9 mouse cellular contexts compared by ENCODE assay signal in genomic region chr2:153995770-153996169, GRCm38 (mm10). TPM values are rescaled to one million over a fixed set of nuclear protein-coding genes. Genes with fewer than 3 reads are reported as not detected.
DNase-seq lines count a peak whose midpoint lies in the region; ATAC-seq and TF ChIP-seq lines count a peak whose summit lies in the region.
"Had no signal": no experiment of that assay in that cellular context is flagged by ENCODE, and none has a peak within 500 bp of the region (broad histone marks: within the 10 kb centered on the region; RNA-seq: fewer than 3 reads in every experiment).

No protein-coding gene starts in this region.

- no peak overlapping the region for H3K9ac ChIP-seq in CH12.LX (ENCODE audit: insufficient read depth, low read depth)
- H3K9ac ChIP-seq in heart, postnatal 0 days (replicated peaks; ENCODE audit: low read depth, low read length): no peak overlapping the region
- H3K9ac ChIP-seq in lung, embryonic 16.5 days (ENCODE audit: low read length): no peak overlapping the region
- H3K9ac ChIP-seq: liver, embryonic 15.5 days had no signal

- H3K4me3 ChIP-seq in CH12.LX (replicated peaks in 1 of 3; ENCODE audit: low read depth in 2 of 3, low read length in 2 of 3, poor library complexity in 1 of 3): no peak overlapping the region
- no peak overlapping the region for H3K4me3 ChIP-seq in heart, postnatal 0 days (ENCODE audit: low read depth, low read length)
- no peak overlapping the region for H3K4me3 ChIP-seq in lung, embryonic 16.5 days (ENCODE audit: low read length)
- H3K4me3 ChIP-seq: liver, embryonic 15.5 days had no signal

- TF ChIP-seq POLR2A in CH12.LX (IDR thresholded peaks at IDR 0.05; ENCODE audit: low read depth, low read length): no peak

- in situ Hi-C loops in CH12.LX (cut with MboI; ENCODE audit: low pct_ligation_motif_present, low pct_unique_long_range_greater_than_20kb, low sequenced_read_pairs): no loop called here

- dilution Hi-C loops in CH12.LX (cut with MboI; ENCODE audit: extremely low pct_ligation_motif_present, extremely low pct_unique_long_range_greater_than_20kb, low sequenced_read_pairs): no loop called here

- H3K9me3 ChIP-seq in CH12.LX (replicated peaks; ENCODE audit: low read length): no peaks in the 10 kb centered on the region
- H3K9me3 ChIP-seq in heart, postnatal 0 days (replicated peaks; ENCODE audit: control insufficient read depth, low read length): no peaks in the 10 kb centered on the region
- H3K9me3 ChIP-seq in lung, embryonic 16.5 days (ENCODE audit: control insufficient read depth, low read length): no peaks in the 10 kb centered on the region
- H3K9me3 ChIP-seq: liver, embryonic 15.5 days had no signal

- no peak overlapping the region for H3K4me2 ChIP-seq in CH12.LX (ENCODE audit: insufficient read depth, low read depth, poor library complexity, severe bottlenecking)
- H3K4me2 ChIP-seq in heart, postnatal 0 days (ENCODE audit: low read depth, low read length): no peak overlapping the region
- no peak overlapping the region for H3K4me2 ChIP-seq in lung, embryonic 16.5 days (ENCODE audit: low read depth, low read length)
- H3K4me2 ChIP-seq: liver, embryonic 15.5 days had no signal

- ATAC-seq in heart, postnatal 0 days (ENCODE audit: insufficient read depth, low read depth): no peak
- ATAC-seq in lung, embryonic 16.5 days (ENCODE audit: low read depth): 0 out of 2 replicates have a peak, but pooled peaks have one; percentile 49

- WGBS in heart, postnatal 0 days: 16% methylated on average over 7 of the region's 7 CpGs
- 4% methylated on average over 7 of the region's 7 CpGs for WGBS in lung, embryonic 16.5 days

- H3K27me3 ChIP-seq in CH12.LX (replicated peaks): peaks cover 93% of the 10 kb centered on the region
- no peaks in the 10 kb centered on the region for H3K27me3 ChIP-seq in heart, postnatal 0 days (ENCODE audit: control insufficient read depth, insufficient read depth, low read length)
- H3K27me3 ChIP-seq in lung, embryonic 16.5 days (ENCODE audit: control insufficient read depth, insufficient read depth, low read depth, low read length): no peaks in the 10 kb centered on the region
- H3K27me3 ChIP-seq: liver, embryonic 15.5 days had no signal

- TF ChIP-seq RAD21 in CH12.LX (IDR thresholded peaks at IDR 0.05; ENCODE audit: low read depth, low read length): peak; percentile 53

- DNase-seq in CH12.LX (ENCODE audit: extremely low read depth): peak; percentile 43
- peak; percentile 87 for DNase-seq in adrenal gland, postnatal 14 days
- DNase-seq in embryo, embryonic 9.5 days (ENCODE audit: extremely low spot score): peak; percentile 74
- DNase-seq in heart, postnatal 0 days (ENCODE audit: low spot score): peak; percentile 46
- peak; percentile 42 to 78 for DNase-seq in layer of hippocampus, adult 8-10 months (ENCODE audit: low spot score in 2 of 2)
- DNase-seq in right cerebral cortex, adult 18-20 months: peak; percentile 42
- peak; percentile 19 for DNase-seq in urinary bladder, postnatal 10 days (ENCODE audit: low spot score)

- no peak overlapping the region for H3K27ac ChIP-seq in CH12.LX (ENCODE audit: insufficient read depth, low read depth)
- H3K27ac ChIP-seq in heart, postnatal 0 days (ENCODE audit: low read depth): no peak overlapping the region
- no peak overlapping the region for H3K27ac ChIP-seq in lung, embryonic 16.5 days (ENCODE audit: low read length)
- H3K27ac ChIP-seq: liver, embryonic 15.5 days had no signal

- no peaks in the 10 kb centered on the region for H3K79me2 ChIP-seq in CH12.LX (replicated peaks; ENCODE audit: control insufficient read depth, extremely low read depth, insufficient read depth, poor library complexity, severe bottlenecking)

- no peaks in the 10 kb centered on the region for H3K4me1 ChIP-seq in CH12.LX (ENCODE audit: control insufficient read depth in 1 of 2, insufficient read depth in 2 of 2)
- no peaks in the 10 kb centered on the region for H3K4me1 ChIP-seq in heart, postnatal 0 days (ENCODE audit: control insufficient read depth, insufficient read depth)
- H3K4me1 ChIP-seq in lung, embryonic 16.5 days (replicated peaks; ENCODE audit: control insufficient read depth, insufficient read depth, low read length): no peaks in the 10 kb centered on the region
- H3K4me1 ChIP-seq: liver, embryonic 15.5 days had no signal

- TF ChIP-seq EP300 in CH12.LX (IDR thresholded peaks at IDR 0.05; ENCODE audit: low read length): no peak
- TF ChIP-seq EP300 in heart, postnatal 0 days (IDR thresholded peaks at IDR 0.05; ENCODE audit: low read depth): no peak

- H3K36me3 ChIP-seq in CH12.LX (replicated peaks in 1 of 2; ENCODE audit: control insufficient read depth in 1 of 2, insufficient read depth in 1 of 2, low read length in 1 of 2): no peaks in the 10 kb centered on the region
- no peaks in the 10 kb centered on the region for H3K36me3 ChIP-seq in heart, postnatal 0 days (replicated peaks; ENCODE audit: control insufficient read depth, insufficient read depth, low read length)
- H3K36me3 ChIP-seq in lung, embryonic 16.5 days (ENCODE audit: control insufficient read depth, insufficient read depth, low read length): no peaks in the 10 kb centered on the region
- H3K36me3 ChIP-seq: liver, embryonic 15.5 days had no signal

- TF ChIP-seq CTCF in CH12.LX (conservative IDR thresholded peaks at IDR 0.05 in 1 of 2, IDR thresholded peaks at IDR 0.05 in 1 of 2; ENCODE audit: low read depth in 2 of 2, low read length in 2 of 2): peak; percentile 80 to 90
- TF ChIP-seq CTCF in heart, postnatal 0 days (IDR thresholded peaks at IDR 0.05; ENCODE audit: low read depth): peak; percentile 92

TF ChIP-seq in CH12.LX, 34 proteins besides CTCF, POLR2A, EP300 and RAD21:
- no peak for TF ChIP-seq ZNF384 (IDR thresholded peaks at IDR 0.05; ENCODE audit: low read depth, low read length)
- TF ChIP-seq MAZ (IDR thresholded peaks at IDR 0.05; ENCODE audit: low read depth, low read length): no peak
- no peak for TF ChIP-seq ZKSCAN1 (IDR thresholded peaks at IDR 0.05; ENCODE audit: borderline replicate concordance, low read depth, low read length)
- peak; percentile 70 for TF ChIP-seq SMC3 (IDR thresholded peaks at IDR 0.05; ENCODE audit: low read depth, low read length)

RNA-seq across cellular contexts. Expression of gene Bpifa2, which starts 12.3 kb away (rescaled TPM):
- total RNA-seq in CH12.LX (2012; rRNA removed) (not detected in 2 replicates), CH12.LX (2014; rRNA removed) (not detected in 2 replicates)
- polyA plus RNA-seq in CH12.LX (2012; ENCODE audit: insufficient read length, low read depth): not detected in 2 replicates
- 0.41 and 0.70 TPM in 2 replicates for total RNA-seq in adrenal gland, postnatal 14 days (2021)
- not detected in 2 replicates for total RNA-seq in heart, postnatal 0 days (2014; rRNA removed; ENCODE audit: low replicate concordance)
- polyA plus RNA-seq in heart, postnatal 0 days (2015; fragmentation: Nextera tagmentation; extraction: Ambion mirVana): not detected in 2 replicates
- total RNA-seq in layer of hippocampus, adult 8-10 months (2022): not detected
- not detected in 2 replicates for polyA plus RNA-seq in lung, embryonic 16.5 days (2015; fragmentation: Nextera tagmentation; extraction: Ambion mirVana)
- polyA plus RNA-seq: liver, embryonic 15.5 days had no signal

RNA-seq across cellular contexts. Expression of gene Bpifa6, which starts 21.0 kb away (rescaled TPM):
- total RNA-seq in CH12.LX (2012; rRNA removed) (not detected in 2 replicates), CH12.LX (2014; rRNA removed) (not detected in 2 replicates)
- not detected in 2 replicates for polyA plus RNA-seq in CH12.LX (2012; ENCODE audit: insufficient read length, low read depth)
- not detected in 2 replicates for total RNA-seq in adrenal gland, postnatal 14 days (2021)
- not detected in 2 replicates for total RNA-seq in heart, postnatal 0 days (2014; rRNA removed; ENCODE audit: low replicate concordance)
- polyA plus RNA-seq in heart, postnatal 0 days (2015; fragmentation: Nextera tagmentation; extraction: Ambion mirVana): not detected in 2 replicates
- not detected for total RNA-seq in layer of hippocampus, adult 8-10 months (2022)
- polyA plus RNA-seq in lung, embryonic 16.5 days (2015; fragmentation: Nextera tagmentation; extraction: Ambion mirVana): not detected in 2 replicates
- polyA plus RNA-seq: liver, embryonic 15.5 days had no signal

RNA-seq across cellular contexts. Expression of gene Bpifb4, which starts 57.8 kb away (rescaled TPM):
- not detected in 2 replicates for total RNA-seq in CH12.LX (2012; rRNA removed)
- not detected in 2 replicates for total RNA-seq in CH12.LX (2014; rRNA removed)
- not detected in 2 replicates for polyA plus RNA-seq in CH12.LX (2012; ENCODE audit: insufficient read length, low read depth)
- total RNA-seq in adrenal gland, postnatal 14 days (2021): not detected in 2 replicates
- not detected in 2 replicates for total RNA-seq in heart, postnatal 0 days (2014; rRNA removed; ENCODE audit: low replicate concordance)
- polyA plus RNA-seq in heart, postnatal 0 days (2015; fragmentation: Nextera tagmentation; extraction: Ambion mirVana): not detected in 2 replicates
- not detected for total RNA-seq in layer of hippocampus, adult 8-10 months (2022)
- polyA plus RNA-seq in lung, embryonic 16.5 days (2015; fragmentation: Nextera tagmentation; extraction: Ambion mirVana): not detected in 2 replicates

Comparison
In these comparisons a context has a peak if more than half of its experiments do, and no peak if none do; other contexts are left out.
1. DNase-seq: peak in every context shown above with its lines; median percentile 87 in adrenal gland, postnatal 14 days; 74 in embryo, embryonic 9.5 days; 60 in layer of hippocampus, adult 8-10 months; 46 in heart, postnatal 0 days; 43 in CH12.LX; 42 in right cerebral cortex, adult 18-20 months; 19 in urinary bladder, postnatal 10 days.